Mouse (Mus musculus): ENCODE measurements around the gene Trpm8.

Trpm8 gene

DNA sequence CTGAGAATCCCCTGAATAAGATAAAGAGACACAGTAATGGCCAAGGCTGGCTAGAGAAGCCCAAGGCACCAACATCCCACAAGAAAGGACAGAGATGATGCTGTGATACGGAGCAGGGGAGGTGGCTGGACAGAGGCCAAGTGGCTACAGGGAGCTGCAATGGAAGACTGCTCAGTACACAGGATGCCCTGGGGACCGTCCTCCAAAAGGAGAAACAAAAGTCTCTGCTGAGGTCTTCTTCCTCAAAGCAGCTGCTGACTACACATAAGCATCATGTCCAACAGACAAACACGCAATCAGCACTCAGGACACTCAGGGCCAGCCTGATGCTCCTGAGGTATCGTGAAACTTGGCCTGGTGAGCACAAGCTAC lies 12.6 kb upstream of the Trpm8 start:
- no peak for DNase-seq (ENCODE audit: low read depth, low spot score)

DNA sequence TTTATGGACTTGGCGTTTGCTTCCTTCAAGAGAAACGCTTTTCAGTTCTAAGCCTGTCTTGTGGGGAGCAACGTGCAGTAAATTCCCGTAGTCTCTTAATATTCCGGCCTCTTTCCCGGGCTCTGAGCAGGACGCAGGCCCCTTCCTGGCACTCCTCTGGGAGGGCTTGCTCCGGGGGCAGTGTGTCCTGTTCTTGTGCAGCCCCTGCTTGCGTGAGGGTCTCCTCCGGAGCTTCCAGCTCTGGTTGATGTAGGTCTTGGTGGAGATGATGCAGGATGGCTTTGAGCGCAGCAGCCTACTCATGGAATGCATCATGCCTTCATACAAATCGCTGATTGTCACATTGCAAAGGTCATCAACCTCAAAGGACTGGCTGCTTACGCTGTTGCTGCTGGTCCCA lies 11.3 kb upstream of the Trpm8 start:
- DNase-seq (ENCODE audit: low read depth, low spot score) = no peak

DNA sequence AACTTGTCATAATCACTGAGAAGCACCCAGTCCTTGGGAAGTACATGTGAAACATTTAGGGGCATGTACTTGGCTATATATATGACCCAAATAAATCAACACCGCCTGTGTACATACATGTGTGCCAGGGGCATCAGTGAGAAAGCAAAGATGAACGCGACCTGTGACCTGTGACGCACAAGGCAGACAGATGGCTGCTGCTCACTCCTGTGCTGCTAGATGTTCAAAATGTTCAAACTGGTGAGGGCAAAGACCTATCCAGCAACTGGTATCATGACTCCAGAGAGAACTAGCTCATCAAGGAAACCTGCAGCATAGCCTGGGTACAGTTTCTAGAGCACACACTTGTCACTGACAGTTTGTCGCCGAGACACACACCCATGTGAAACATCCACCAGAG lies 10.0 kb upstream of the Trpm8 start:
- DNase-seq (ENCODE audit: low read depth, low spot score) = no peak

- DNase-seq (ENCODE audit: low read depth, low spot score) = no peak
Measured at GRCm38 (mm10) chr1:88268070-88268469, 9.4 kb upstream of the Trpm8 start.

DNA sequence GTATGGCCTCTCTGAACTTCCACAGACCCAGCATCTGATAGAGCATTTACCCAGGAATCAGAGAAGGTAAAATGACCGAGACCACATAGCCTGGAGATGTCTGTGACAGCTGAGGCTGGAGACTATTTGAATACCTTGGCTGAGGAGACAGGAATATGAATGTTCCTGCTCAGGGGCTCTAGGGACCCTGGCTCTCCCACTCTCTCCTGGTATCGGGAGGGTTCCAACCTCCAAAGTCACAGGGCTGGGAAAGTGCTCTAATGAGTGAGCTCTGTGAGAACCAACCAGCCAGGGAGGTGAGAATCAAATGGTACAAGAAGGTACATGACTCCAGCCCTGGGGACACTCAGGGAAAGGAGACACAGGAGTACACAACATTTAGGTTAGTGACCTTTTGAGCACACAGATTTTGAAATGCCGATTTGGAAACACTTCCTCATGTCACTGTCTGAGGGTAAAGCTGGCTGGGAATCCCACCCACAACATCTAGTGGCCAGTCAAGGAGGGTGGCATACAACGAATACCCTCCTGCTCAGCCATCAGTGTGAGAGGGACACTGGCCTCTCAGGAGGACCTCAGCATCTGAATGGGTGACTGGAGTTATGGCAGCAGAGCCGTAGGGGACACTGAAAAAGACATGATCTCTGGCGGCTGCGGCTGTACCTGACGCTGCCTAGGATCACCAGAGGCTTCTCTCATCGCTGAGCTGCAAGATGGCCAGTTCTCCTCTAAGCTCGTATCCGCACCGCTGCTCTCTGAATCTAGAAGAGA lies 7.7 kb upstream of the Trpm8 start:
- DNase-seq (ENCODE audit: low read depth, low spot score) = no peak

- peak; percentile 59 for DNase-seq (ENCODE audit: low read depth, low spot score)
Measured at GRCm38 (mm10) chr1:88272851-88273250, 4.6 kb upstream of the Trpm8 start.

DNA sequence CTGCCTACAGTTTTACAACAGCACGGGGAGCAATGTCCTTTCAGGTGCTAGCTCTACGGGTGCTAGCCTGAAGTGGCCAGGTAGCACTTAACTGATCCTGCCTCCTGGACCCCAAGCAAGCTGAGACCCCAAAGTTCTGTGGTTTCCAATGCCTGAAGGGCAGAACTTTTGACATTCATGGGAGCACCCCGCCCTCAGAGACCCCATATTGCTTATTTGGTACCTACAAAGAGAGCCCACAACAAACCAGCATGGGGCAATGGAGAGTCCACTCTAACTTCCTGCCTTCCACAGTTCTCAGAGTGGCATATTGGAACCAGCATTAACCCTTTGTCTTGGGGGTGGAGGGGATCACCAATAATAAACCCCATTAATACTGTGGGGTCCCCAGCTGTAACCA lies 4.1 kb upstream of the Trpm8 start:
- no peak for DNase-seq (ENCODE audit: low read depth, low spot score)

GRCm38 (mm10) chr1:88273832-88274231 lies 3.6 kb upstream of the Trpm8 start:
- DNase-seq (ENCODE audit: low read depth, low spot score) = no peak

- DNase-seq (ENCODE audit: low read depth, low spot score) = no peak
Measured at GRCm38 (mm10) chr1:88274371-88275077, 2.9 kb upstream of the Trpm8 start.

DNA sequence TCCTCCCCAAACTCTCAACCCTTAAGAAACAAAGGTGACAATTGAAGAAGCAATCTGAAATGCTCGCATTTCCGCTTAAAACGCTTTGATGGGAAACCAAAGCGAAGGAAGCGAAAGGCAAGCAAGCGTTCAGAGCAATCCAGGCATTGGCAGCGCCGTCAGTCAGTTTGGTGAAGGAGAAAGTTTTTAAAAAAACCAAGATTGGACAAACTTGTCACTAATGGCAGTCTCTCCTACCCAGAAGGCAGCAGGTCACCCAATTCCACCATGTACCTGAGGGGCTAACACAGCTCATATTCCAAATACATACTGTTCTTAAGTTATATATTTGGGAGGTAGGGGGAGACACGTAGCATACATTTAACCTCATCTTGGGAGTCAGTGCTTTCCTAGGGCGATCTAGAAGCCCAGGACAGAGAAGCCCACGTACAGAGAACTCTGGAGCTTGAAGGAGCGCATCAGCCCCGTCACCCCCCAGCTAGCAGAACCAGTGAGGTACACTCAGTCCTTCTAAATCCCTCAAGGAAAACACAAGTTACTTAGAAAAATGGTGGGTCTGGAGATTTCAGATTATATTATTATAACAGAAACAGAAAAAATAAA lies 2.3 kb upstream of the Trpm8 start:
- no peak for DNase-seq (ENCODE audit: low read depth, low spot score)

DNA sequence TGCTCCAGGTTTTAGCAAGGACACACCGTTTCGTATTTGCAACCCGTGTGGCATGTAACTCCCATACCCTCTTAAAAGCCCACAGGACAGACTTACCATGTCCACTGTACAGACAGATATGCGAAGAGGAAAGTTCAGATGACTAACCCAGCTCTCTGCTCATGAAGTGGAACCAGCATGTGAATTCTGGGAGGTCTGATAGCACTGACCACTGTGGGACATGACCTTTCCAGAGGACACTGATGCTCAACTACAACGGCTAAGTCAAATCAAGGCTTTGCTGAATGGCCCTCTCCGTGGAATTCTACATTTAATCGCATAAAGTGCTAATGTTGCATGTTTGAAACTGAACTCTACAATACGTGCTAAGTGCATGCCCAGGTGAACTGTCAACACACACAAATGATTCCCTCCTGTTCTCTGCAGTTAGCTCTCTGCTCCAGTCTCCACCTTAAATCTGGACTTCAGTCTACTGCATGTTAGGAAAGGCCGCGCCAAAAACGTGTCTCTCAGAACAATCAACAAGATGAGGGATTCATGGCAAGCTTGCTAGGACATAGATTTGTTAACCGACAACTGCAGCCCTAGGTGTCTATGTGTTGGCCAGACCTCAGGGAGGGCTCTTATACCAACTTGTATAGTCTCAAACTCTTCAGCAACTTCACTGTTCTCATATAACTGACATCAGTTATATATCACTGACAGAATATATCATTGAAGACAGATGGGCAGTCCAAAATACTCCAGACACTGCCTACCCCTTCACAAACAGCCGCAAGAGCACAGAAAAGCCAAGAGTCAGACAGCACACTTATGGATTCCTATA lies 1.6 kb upstream of the Trpm8 start:
- no peak for DNase-seq (ENCODE audit: low read depth, low spot score)

GRCm38 (mm10) chr1:88276524-88277097 lies 850 bp upstream of the Trpm8 start:
- no peak for DNase-seq (ENCODE audit: low read depth, low spot score)

DNA sequence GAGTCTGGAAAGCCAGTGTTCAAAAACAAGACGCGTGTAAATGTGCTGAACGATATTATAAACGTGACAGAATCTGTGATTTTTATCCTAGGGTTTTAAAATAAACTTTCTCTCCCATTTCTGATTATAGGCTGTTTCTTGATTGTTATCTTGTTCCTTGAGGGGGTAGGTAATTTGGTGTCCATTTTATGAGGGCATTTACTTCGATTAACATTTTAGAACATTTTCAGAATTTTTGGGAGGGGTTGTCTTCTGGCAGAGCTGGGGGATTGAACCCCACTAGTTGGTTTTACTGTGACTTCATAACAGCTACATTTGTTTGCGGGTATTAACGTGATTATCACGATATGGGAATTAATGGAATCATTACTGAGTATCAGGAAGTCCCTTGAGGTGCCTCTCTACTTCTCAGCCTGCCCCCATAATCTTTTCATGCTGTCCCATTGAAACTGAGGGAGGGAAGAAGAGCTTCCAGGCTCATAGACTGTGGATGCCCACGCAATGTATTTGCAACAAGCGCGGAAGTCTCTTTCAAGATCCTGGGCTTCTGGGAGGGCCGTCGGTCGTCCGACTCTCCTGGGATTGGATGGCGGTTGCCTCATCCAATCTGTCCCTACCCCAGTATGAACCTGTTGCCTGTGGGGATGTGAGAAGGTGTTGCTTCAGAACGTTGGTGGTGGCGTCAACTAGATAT lies 504 bp downstream of the Trpm8 start:
- peak; percentile 52 for DNase-seq (ENCODE audit: low read depth, low spot score)

- DNase-seq (ENCODE audit: low read depth, low spot score) = no peak
Measured at GRCm38 (mm10) chr1:88279111-88280005, 1.9 kb downstream of the Trpm8 start.

DNA sequence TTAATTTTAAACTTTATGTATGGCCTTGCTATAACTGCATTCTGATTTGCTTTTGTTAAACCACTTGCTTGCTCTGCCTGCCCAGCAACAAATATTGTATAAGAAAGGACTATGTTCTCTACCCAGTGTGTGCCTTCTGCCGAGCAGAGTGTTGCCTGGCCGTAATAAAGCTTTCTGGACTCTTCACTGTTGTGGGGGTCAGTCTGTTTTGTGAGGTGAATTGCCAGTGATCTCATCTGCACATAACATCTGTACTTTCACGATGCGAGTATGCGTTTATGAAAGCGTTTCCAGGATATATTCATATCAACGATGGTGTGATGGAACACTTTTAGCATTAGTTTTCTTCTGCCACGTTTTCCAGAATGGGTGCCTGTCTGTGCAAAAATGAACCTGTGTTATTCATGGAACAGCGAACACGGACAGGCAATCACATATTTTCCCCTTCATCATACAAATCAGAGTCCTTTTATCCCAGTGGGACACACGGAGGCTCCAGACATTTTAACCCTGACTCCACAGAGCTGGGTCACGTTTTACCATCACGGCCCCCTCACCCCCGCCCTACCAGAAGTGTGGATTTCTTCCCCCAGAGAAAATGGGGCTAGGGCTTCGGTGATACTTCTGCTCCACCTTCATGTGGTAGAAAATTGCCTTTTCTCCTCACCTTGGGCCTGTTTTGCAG lies 2.7 kb downstream of the Trpm8 start:
- DNase-seq (ENCODE audit: low read depth, low spot score) = no peak

DNA sequence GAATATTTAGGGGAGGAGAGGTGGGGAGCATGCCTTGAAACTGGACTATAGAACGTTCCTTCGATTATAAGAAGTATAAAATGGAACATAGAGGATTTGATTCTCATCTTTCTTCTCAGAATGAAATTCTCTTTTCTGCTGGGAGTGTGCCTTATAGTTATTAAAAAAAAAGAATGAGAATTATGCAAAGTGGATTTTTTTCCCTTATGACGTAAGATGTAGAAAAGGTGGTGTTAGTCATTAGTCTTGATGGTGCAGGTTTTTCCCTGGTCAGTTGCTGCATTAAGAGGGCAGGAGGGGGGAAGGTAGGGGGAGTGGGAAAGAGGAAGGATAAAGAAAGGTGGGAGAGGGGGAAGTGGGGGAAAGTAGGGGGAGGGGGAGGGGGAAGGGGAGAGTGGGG lies 4.8 kb downstream of the Trpm8 start:
- DNase-seq (ENCODE audit: low read depth, low spot score) = no peak

DNA sequence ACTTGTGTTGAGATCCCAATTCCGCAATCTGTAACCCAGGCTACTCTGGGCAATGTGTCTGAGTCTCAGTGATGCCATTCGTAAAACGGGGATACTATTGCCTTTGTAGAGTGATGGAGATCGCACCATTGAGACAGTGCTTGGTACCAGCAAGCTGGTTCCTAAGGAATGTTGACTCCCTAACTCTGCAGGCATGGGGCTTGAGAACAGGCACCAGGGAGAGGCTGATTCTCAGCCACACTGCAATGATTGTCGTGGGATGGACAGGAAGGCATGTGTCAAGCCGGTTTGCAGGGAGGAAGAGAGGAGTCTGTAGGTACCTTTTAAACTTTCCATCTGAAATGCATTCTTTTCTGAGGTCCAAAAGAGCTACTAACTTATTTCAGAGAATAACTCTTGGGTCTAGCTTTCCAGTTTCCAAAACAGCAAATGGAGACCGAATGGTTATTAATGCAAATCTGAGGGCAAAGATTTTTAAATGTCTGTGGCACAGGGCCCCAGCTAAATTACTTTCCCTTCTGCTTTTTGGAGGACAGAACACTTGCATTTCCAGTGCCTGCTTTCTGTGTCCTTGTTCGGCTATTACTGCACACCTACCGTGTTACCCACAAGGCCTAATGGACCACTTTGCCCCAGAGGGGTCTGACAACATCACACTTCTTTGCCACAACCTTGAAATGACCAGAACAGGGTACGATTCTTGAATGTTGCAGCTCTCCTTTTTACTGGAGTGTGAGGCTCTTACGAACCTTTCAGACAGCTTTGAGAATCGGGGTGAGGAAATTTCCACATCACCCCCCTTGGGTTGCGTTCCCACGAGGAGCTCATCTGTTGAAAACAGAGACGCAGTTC lies 6.1 kb downstream of the Trpm8 start:
- DNase-seq (ENCODE audit: low read depth, low spot score) = no peak

- peak; percentile 59 for DNase-seq (ENCODE audit: low read depth, low spot score)
Measured at GRCm38 (mm10) chr1:88284228-88284945, 6.9 kb downstream of the Trpm8 start.

All from R1 (cell line).